Mouse (Mus musculus): ENCODE measurements around the gene Zcchc8. TPM values are rescaled to one million over a fixed set of nuclear protein-coding genes. Genes with fewer than 3 reads are reported as not detected.

The Zcchc8 gene
- polyA plus RNA-seq, 1 experiment from 2014 or later, result 96.2 TPM

DNA sequence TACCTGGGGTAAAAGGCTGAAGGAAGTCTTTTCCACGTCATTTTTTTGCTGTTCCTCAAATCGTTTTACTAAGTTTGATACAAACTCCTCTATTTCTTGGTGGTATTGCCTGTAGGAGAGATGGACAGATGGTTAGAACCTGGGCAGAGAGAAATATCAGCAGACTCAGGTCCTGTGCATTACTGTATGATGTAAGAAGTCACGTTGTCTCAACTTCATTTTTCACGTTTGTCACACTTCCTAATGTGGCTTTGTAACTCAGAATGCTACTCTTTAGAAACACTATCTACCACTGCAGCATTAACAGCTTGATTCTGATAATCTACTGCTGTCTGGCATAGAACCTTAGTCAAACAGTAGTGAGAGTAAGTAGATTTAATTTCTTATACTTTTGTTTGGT, 6.3 kb downstream of the Zcchc8 start:
- H3K27ac ChIP-seq, result no peak overlapping the region
- H3K9ac ChIP-seq, result no peak overlapping the region
- H3K27me3 ChIP-seq, result no peaks in the 10 kb centered on the region
- H3K4me2 ChIP-seq, result no peak overlapping the region
- ATAC-seq (ENCODE audit: insufficient number of reproducible peaks, insufficient read depth, low FRiP score, low TSS enrichment, low read depth), result no peak
- peaks cover 18% of the 10 kb centered on the region for H3K4me1 ChIP-seq
- H3K4me3 ChIP-seq, result no peak overlapping the region
- WGBS, result 85% methylated on average over 4 of the region's 4 CpGs
- peaks cover 77% of the 10 kb centered on the region for H3K36me3 ChIP-seq
- H3K9me3 ChIP-seq, result no peaks in the 10 kb centered on the region

GRCm38 (mm10) chr5:123713782-123714181, 7.1 kb downstream of the Zcchc8 start:
- no peak for ATAC-seq (ENCODE audit: insufficient number of reproducible peaks, insufficient read depth, low FRiP score, low TSS enrichment, low read depth)
- H3K4me2 ChIP-seq, result no peak overlapping the region
- H3K9ac ChIP-seq, result no peak overlapping the region
- peaks cover 10% of the 10 kb centered on the region for H3K4me1 ChIP-seq
- WGBS, result 93% methylated on average over 6 of the region's 6 CpGs
- peaks cover 85% of the 10 kb centered on the region for H3K36me3 ChIP-seq
- no peaks in the 10 kb centered on the region for H3K9me3 ChIP-seq
- no peak overlapping the region for H3K4me3 ChIP-seq
- no peaks in the 10 kb centered on the region for H3K27me3 ChIP-seq
- no peak overlapping the region for H3K27ac ChIP-seq

GRCm38 (mm10) chr5:123709571-123709970, 11.3 kb downstream of the Zcchc8 start:
- WGBS, result 79% methylated on average over 4 of the region's 4 CpGs
- ATAC-seq (ENCODE audit: insufficient number of reproducible peaks, insufficient read depth, low FRiP score, low TSS enrichment, low read depth), result no peak
- no peaks in the 10 kb centered on the region for H3K9me3 ChIP-seq
- no peaks in the 10 kb centered on the region for H3K4me1 ChIP-seq
- no peak overlapping the region for H3K9ac ChIP-seq
- peaks cover 96% of the 10 kb centered on the region for H3K36me3 ChIP-seq
- no peak overlapping the region for H3K4me3 ChIP-seq
- H3K27ac ChIP-seq, result no peak overlapping the region
- no peak overlapping the region for H3K4me2 ChIP-seq
- no peaks in the 10 kb centered on the region for H3K27me3 ChIP-seq

DNA sequence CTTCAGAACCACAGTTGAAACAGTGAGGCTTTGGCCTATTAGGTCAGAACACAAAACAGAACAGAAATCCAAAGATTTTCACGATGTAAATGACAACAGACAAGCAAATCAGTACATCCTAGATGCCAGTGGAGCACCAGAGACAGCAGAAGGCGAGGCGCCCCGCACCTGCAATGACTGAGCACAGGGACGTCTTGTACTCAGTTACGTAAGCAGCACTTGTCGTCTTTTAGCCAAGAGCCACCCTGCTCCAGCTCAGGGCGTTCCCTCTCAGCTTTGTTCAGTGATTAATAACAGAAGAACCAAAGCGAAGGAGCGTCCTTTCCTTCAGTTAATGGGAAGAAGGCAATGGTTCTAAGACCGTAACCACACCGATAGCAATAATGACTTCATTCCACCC, 12.3 kb downstream of the Zcchc8 start:
- H3K27ac ChIP-seq, result no peak overlapping the region

DNA sequence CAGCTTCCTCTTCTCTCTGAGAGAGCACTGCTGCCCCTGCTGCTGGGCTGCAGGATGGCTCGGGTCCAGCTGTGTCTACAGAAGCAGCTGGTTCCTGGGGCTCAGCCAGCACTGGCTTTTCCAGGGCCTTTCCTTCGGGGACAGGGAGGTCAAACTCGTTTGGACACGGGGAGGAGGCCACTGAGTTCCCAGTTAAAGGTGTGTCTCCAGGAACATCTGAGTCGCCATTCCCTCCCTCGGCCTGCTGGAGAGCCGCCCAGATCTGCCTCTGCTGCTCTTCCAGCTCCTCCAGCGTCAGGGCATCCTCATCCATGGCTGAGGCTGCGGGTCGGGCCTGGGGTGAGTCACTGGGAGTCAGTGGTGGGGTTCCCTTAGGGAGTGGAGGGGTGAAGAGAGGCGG, 20.3 kb downstream of the Zcchc8 start:
- peaks cover 69% of the 10 kb centered on the region for H3K36me3 ChIP-seq
- no peaks in the 10 kb centered on the region for H3K9me3 ChIP-seq
- no peaks in the 10 kb centered on the region for H3K4me1 ChIP-seq
- H3K27me3 ChIP-seq, result no peaks in the 10 kb centered on the region
- no peak overlapping the region for H3K4me2 ChIP-seq
- no peak overlapping the region for H3K9ac ChIP-seq
- WGBS, result 79% methylated on average over 11 of the region's 11 CpGs
- H3K4me3 ChIP-seq, result no peak overlapping the region
- no peak for ATAC-seq (ENCODE audit: insufficient number of reproducible peaks, insufficient read depth, low FRiP score, low TSS enrichment, low read depth)
- no peak overlapping the region for H3K27ac ChIP-seq

More for the DNA sequence above, 12.3 kb downstream of the Zcchc8 start:
- ATAC-seq (ENCODE audit: insufficient number of reproducible peaks, insufficient read depth, low FRiP score, low TSS enrichment, low read depth), result no peak
- Histone ChIP-seq H3K9me3 (no peaks in the 10 kb centered on the region), H3K4me1 (no peaks in the 10 kb centered on the region), H3K4me3 (no peak overlapping the region), H3K4me2 (no peak overlapping the region), H3K9ac (no peak overlapping the region), H3K27me3 (no peaks in the 10 kb centered on the region), H3K36me3 (peaks cover 94% of the 10 kb centered on the region)
- 89% methylated on average over 12 of the region's 12 CpGs for WGBS

DNA sequence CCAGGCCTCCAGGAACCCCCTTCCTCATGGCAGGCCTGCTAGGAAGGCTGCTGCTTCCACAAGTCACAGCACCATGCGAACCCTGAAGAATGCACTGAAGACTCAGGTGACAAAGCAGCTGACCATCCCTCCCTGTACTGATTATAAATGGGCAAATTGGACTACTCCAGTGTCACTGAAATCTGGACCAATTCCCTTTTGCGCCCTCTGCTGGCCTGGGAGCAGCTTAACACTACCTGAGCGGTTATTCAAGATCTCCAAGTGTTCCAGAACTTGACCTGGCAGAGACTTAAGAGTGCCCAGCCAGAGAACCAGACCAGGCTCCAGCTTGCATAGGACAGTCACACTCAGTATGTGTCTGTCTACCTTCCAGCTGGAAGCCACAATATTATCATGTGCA, 21.7 kb downstream of the Zcchc8 start:
- no peaks in the 10 kb centered on the region for H3K9me3 ChIP-seq
- no peak overlapping the region for H3K4me3 ChIP-seq
- 26% methylated on average over 3 of the region's 3 CpGs for WGBS
- peaks cover 56% of the 10 kb centered on the region for H3K36me3 ChIP-seq
- no peaks in the 10 kb centered on the region for H3K4me1 ChIP-seq
- ATAC-seq (ENCODE audit: insufficient number of reproducible peaks, insufficient read depth, low FRiP score, low TSS enrichment, low read depth), result no peak
- H3K9ac ChIP-seq, result no peak overlapping the region
- H3K27me3 ChIP-seq, result no peaks in the 10 kb centered on the region
- no peak overlapping the region for H3K4me2 ChIP-seq
- H3K27ac ChIP-seq, result no peak overlapping the region

DNA sequence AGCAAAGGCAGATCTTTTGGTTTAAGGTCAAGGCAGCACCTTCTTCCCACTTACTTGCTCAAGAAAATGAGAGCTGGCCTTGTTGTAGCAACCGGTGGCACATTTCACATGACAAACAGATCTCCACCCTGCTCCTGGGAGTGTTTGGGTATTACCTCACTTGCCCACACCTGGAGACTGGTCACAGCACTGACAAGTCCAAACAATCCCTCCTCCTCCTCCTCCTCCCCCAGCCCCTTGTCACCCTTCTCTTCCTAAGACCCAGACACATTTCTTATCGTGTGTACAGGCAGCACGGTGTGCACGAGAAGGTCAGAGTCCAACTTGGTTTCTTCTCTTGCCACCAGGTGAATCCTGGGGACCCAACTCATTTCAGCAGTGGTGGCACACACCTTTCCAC, 23.9 kb downstream of the Zcchc8 start:
- Histone ChIP-seq H3K27me3 (no peaks in the 10 kb centered on the region), H3K4me3 (no peak overlapping the region), H3K36me3 (peaks cover 34% of the 10 kb centered on the region), H3K4me1 (no peaks in the 10 kb centered on the region), H3K9ac (no peak overlapping the region), H3K27ac (no peak overlapping the region), H3K4me2 (no peak overlapping the region), H3K9me3 (no peaks in the 10 kb centered on the region)
- 82% methylated on average over 4 of the region's 4 CpGs for WGBS
- no peak for ATAC-seq (ENCODE audit: insufficient number of reproducible peaks, insufficient read depth, low FRiP score, low TSS enrichment, low read depth)

DNA sequence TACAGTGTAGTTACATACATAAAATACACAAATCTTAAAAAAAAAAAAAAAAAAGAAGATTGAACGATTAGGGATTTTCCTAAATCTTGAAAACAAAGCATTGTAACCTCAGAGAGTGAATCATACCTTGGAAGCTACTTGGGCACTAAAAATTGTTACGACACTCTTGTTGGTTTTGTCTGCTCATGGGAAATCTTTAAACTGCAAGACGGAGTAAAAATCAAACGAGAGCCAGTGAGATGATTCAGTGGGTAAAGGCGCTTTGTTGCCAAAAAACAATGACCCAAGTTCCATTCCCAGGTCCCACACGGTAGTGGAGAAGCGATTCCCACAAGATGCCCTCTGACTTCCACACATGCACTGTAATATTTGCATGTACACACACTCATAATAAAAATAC, 24.7 kb downstream of the Zcchc8 start:
- no peak for ATAC-seq (ENCODE audit: insufficient number of reproducible peaks, insufficient read depth, low FRiP score, low TSS enrichment, low read depth)
- H3K4me1 ChIP-seq, result no peaks in the 10 kb centered on the region
- no peak overlapping the region for H3K9ac ChIP-seq
- no peaks in the 10 kb centered on the region for H3K9me3 ChIP-seq
- no peak overlapping the region for H3K4me3 ChIP-seq
- peaks cover 27% of the 10 kb centered on the region for H3K36me3 ChIP-seq
- no peaks in the 10 kb centered on the region for H3K27me3 ChIP-seq
- 94% methylated on average over 7 of the region's 7 CpGs for WGBS
- H3K27ac ChIP-seq, result no peak overlapping the region
- H3K4me2 ChIP-seq, result no peak overlapping the region

DNA sequence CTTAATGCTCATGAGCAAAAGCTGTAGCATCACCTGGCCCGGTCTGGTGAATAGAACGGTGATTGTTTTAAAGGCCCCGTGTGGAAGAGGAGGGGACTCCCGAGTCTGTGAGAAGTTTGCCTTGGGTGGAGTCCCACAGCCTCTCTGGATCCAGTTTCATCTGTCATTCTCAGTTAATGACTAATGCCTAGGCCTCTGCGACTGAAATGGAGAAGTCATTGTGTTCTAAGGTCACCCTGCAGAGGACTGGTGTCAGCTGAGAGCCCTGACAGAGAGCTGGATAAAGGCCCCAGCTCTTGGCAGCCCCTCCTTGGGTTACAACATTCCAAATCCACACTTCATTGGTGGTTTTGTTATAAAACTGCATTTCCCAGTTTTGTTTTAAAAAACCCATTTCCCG, 26.4 kb downstream of the Zcchc8 start:
- no peak for ATAC-seq (ENCODE audit: insufficient number of reproducible peaks, insufficient read depth, low FRiP score, low TSS enrichment, low read depth)

DNA sequence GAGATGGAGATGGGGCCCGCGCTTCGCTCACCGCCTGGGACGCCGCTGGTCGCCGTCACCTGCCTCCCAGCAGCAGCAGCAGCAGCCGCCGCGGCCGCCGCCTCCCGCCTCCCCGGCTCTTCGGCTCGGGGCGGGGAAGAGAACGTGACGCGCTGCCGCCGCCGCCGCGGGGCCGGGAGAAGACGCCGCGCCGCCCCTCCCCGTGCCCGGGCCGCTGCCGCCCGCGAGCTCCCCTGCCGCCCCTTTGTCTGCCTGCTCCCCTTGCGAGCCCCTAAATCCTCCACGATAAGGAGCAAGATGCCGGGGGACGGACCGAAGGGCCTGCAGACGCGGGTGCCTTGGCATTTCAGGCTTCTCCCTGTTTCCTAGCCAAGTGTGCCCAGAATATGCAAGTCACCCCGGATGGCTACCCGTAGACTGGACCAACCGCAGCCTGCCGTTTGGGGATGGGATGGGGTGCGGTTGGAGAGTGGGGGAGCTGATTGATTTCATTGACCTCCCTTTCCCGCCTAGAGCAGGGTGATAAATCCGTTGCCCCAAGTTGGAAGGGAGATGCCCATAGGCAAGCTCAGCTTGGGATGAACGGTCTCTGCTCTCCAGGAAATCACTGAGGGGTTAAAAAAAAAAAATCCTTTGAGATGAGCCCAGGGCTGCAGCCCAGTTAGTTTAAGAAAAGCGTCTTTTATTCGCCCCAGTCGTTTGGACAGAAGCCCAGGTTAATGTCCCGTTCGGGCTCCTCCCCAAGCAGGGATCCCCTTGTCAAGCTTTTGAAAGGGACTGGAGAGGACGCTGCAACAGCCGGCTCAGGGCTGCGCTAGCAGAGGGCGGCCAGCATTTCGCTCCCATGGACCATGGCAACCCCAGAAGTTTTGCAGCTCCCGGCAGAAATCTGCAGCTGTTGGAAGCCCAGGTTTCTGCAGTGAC, 36.4 kb downstream of the Zcchc8 start, which contains the start of gene Clip1:
Gene Clip1 (minus strand): TSS at position 398 of the 924 bp plus-strand sequence.
- Histone ChIP-seq H3K4me2 (peak within 1 kb of the TSS; percentile 84), H3K9me3 (no peaks in the 10 kb centered on the region), H3K9ac (peak within 1 kb of the TSS; percentile 98), H3K4me3 (peak within 1 kb of the TSS; percentile 93), H3K27ac (peak within 1 kb of the TSS; percentile 96), H3K36me3 (no peaks in the 10 kb centered on the region), H3K4me1 (peaks cover 23% of the 10 kb centered on the region), H3K27me3 (no peaks in the 10 kb centered on the region)
- no peak for ATAC-seq (ENCODE audit: insufficient number of reproducible peaks, insufficient read depth, low FRiP score, low TSS enrichment, low read depth)
- WGBS, result under 1% methylated on average over 61 of the region's 64 CpGs

More for the DNA sequence above, 26.4 kb downstream of the Zcchc8 start:
- Histone ChIP-seq H3K27me3 (no peaks in the 10 kb centered on the region), H3K9ac (no peak overlapping the region), H3K4me1 (no peaks in the 10 kb centered on the region), H3K9me3 (no peaks in the 10 kb centered on the region), H3K4me2 (no peak overlapping the region), H3K27ac (no peak overlapping the region), H3K4me3 (no peak overlapping the region), H3K36me3 (peaks cover 12% of the 10 kb centered on the region)
- WGBS, result 50% methylated on average over 6 of the region's 6 CpGs

DNA sequence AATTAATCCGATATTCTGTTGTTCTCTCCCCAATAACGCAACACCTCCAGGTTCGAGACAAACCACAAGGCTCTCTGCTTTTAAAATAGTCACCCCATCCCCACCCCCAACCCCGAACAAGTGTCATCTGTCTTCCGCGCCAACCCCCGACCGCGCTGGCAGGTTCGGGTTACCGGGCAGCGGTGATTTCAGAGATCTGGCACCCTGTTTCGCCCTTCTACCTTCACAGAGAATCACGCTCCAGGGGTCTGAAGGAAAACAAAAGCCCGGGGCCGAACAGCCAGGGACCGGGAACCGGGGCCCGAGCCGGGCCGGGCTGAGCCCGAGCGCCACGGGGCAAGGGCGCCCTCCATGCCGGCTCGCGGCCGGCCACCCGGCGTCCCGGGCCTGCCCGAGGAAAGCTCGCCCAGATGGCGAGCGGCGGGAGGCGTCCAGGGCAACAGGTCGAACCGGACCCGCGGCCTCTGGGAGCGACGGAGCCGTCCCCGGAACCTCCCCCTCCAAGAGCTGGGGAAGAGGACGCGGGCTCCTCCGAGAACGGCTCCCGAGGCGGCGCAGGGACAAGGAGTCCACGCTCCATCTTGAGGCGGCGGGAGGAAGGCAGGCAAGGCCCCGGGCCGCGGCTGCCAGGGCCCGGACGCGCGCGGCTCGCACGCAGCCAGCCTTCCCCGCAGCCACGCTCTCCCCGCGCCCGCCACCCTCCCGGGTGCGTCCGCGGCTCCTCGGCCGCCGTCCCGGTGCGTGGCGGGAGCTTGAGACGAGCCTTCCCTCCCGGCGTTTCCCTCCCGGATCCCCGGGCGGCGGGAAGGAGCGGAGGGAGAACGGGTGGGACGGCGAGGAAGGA, 37.3 kb downstream of the Zcchc8 start:
- Histone ChIP-seq H3K9ac (peak overlapping the region; percentile 98), H3K27me3 (no peaks in the 10 kb centered on the region), H3K36me3 (no peaks in the 10 kb centered on the region), H3K4me3 (peak overlapping the region; percentile 93), H3K4me2 (peak overlapping the region; percentile 84), H3K27ac (peak overlapping the region; percentile 96), H3K4me1 (peaks cover 24% of the 10 kb centered on the region), H3K9me3 (no peaks in the 10 kb centered on the region)
- under 1% methylated on average over 81 of the region's 92 CpGs for WGBS
- ATAC-seq (ENCODE audit: insufficient number of reproducible peaks, insufficient read depth, low FRiP score, low TSS enrichment, low read depth), result peak; percentile 62; the same call in 1 of the 2 replicates
